Mouse (Mus musculus): ENCODE data around the gene Thra. TPM values are rescaled to one million over a fixed set of nuclear protein-coding genes. Genes with fewer than 3 reads are reported as not detected.

Gene Thra
- polyA plus RNA-seq, 1 experiment from 2014 or later: 24.5 TPM

- 66% methylated on average over 22 of the region's 22 CpGs for WGBS
- Histone ChIP-seq H3K9me3 (ENCODE audit: control insufficient read depth, low read length) (no peaks in the 10 kb centered on the region), H3K27ac (replicated peaks) (peak overlapping the region; percentile 83), H3K27me3 (ENCODE audit: control insufficient read depth, insufficient read depth, low read length) (no peaks in the 10 kb centered on the region), H3K4me1 (replicated peaks; ENCODE audit: control insufficient read depth, insufficient read depth) (0 out of 2 replicates have a peak, but pooled peaks cover 3% of the 10 kb centered on the region), H3K9ac (ENCODE audit: low read length) (no peak overlapping the region), H3K4me2 (replicated peaks; ENCODE audit: low read depth) (no peak overlapping the region; the same call in 1 of the 2 replicates), H3K36me3 (ENCODE audit: control insufficient read depth, insufficient read depth, low read length) (peaks cover 7% of the 10 kb centered on the region; the same call in 1 of the 2 replicates), H3K4me3 (ENCODE audit: low read depth, low read length) (no peak overlapping the region)
- peak; percentile 70 for DNase-seq (ENCODE audit: low spot score)
- ATAC-seq (ENCODE audit: low FRiP score, low TSS enrichment): peak; percentile 38
- TF ChIP-seq CTCF (IDR thresholded peaks at IDR 0.05; ENCODE audit: low read depth) (no peak), EP300 (optimal IDR thresholded peaks at IDR 0.05) (no peak)
Observed at GRCm38 (mm10) chr11:98707401-98708281, 32.8 kb upstream of the Thra start.

DNA sequence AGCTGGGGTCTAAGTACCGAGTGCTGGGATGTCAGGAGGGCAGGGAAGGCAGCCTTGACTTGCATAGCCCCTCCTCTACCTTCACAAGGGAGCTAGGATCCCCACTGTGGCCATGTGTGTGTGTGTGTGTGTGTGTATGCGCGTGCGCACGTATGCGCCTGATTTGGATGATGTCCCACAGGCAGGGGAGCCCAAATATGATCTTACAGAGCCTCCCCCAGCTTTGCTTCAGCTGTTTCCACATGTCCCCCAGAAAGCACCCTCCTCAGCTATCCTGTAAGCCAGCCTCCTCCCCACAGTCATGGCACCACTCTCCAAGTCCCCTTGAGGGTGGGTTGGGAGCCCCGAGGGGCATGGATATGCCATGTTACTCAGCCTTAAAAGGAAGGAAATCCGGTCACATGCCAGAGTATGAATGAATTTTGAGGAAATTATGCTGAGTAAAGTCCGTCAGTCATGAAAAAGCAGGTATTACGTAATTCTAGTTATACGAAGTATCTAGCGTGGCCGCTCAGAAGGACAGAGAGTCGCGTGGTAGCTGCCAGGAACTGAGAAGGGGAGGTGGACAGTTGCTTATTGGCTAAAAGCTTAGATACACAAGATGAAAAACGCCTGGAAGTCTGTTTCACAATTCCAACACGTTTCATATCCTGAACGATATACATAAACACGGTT is 32.0 kb upstream of the Thra start:
- DNase-seq (ENCODE audit: low spot score) (no peak), ATAC-seq (ENCODE audit: low FRiP score, low TSS enrichment) (no peak; the same call in 1 of the 2 replicates)
- Histone ChIP-seq H3K27ac (replicated peaks) (peak overlapping the region; percentile 83), H3K4me1 (replicated peaks; ENCODE audit: control insufficient read depth, insufficient read depth) (0 out of 2 replicates have a peak, but pooled peaks cover 3% of the 10 kb centered on the region), H3K36me3 (ENCODE audit: control insufficient read depth, insufficient read depth, low read length) (peaks cover 7% of the 10 kb centered on the region; the same call in 1 of the 2 replicates), H3K4me2 (replicated peaks; ENCODE audit: low read depth) (no peak overlapping the region; the same call in 1 of the 2 replicates), H3K9me3 (ENCODE audit: control insufficient read depth, low read length) (no peaks in the 10 kb centered on the region), H3K4me3 (ENCODE audit: low read depth, low read length) (no peak overlapping the region), H3K27me3 (ENCODE audit: control insufficient read depth, insufficient read depth, low read length) (no peaks in the 10 kb centered on the region), H3K9ac (ENCODE audit: low read length) (no peak overlapping the region)
- TF ChIP-seq CTCF (IDR thresholded peaks at IDR 0.05; ENCODE audit: low read depth) (no peak), EP300 (optimal IDR thresholded peaks at IDR 0.05) (no peak)
- WGBS: 59% methylated on average over 19 of the region's 19 CpGs

- peak; percentile 68 for DNase-seq (ENCODE audit: low spot score)
- peaks cover 7% of the 10 kb centered on the region; the same call in 1 of the 2 replicates for H3K36me3 ChIP-seq (ENCODE audit: control insufficient read depth, insufficient read depth, low read length)
- no peaks in the 10 kb centered on the region for H3K27me3 ChIP-seq (ENCODE audit: control insufficient read depth, insufficient read depth, low read length)
- H3K4me2 ChIP-seq (replicated peaks; ENCODE audit: low read depth): peak overlapping the region; percentile 5; the same call in 1 of the 2 replicates
- H3K9me3 ChIP-seq (ENCODE audit: control insufficient read depth, low read length): no peaks in the 10 kb centered on the region
- peak overlapping the region; percentile 83 for H3K27ac ChIP-seq (replicated peaks)
- H3K4me3 ChIP-seq (ENCODE audit: low read depth, low read length): no peak overlapping the region
- H3K4me1 ChIP-seq (replicated peaks; ENCODE audit: control insufficient read depth, insufficient read depth): 0 out of 2 replicates have a peak, but pooled peaks cover 3% of the 10 kb centered on the region
- 60% methylated on average over 26 of the region's 26 CpGs for WGBS
- ATAC-seq (ENCODE audit: low FRiP score, low TSS enrichment): peak; percentile 39; the same call in 1 of the 2 replicates
- TF ChIP-seq EP300 (optimal IDR thresholded peaks at IDR 0.05) (no peak), CTCF (IDR thresholded peaks at IDR 0.05; ENCODE audit: low read depth) (no peak)
- peak overlapping the region; percentile 18; the same call in 1 of the 2 replicates for H3K9ac ChIP-seq (ENCODE audit: low read length)
Observed at GRCm38 (mm10) chr11:98709001-98709741, 31.3 kb upstream of the Thra start.

DNA sequence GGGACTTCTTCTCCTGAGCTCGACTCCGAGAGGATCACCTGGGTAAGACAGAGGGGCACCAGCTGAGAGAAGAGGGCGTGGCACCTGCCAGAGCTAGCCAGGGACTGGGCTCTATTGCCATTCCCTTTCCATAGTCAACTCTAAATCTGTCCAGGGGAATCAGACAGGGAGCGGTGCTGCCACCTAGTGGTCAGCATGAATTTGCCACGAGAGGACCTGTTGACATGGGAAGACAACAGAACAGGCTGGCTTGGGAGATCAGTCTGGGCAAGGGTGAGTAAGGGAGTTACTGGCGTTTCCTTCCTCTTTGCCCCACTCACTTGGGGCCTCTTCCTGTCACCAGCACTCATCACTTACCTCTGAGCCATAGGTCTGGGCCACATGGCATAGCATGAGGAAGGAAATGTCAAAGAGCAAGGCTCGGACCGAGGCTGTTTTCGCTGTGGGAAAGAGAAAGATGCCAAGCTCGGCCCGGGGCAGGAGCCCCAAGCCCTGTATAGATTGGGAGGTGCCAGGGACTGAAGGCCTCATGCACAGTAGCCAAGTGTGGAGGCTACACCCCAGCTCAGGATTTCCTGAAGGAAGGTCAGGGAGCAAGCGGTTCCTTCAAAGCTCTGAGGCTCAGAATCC is 29.9 kb upstream of the Thra start:
- H3K9ac ChIP-seq (ENCODE audit: low read length): no peak overlapping the region
- H3K4me2 ChIP-seq (replicated peaks; ENCODE audit: low read depth): no peak overlapping the region
- ATAC-seq (ENCODE audit: low FRiP score, low TSS enrichment): peak; percentile 58
- 0 out of 2 replicates have a peak, but pooled peaks cover 3% of the 10 kb centered on the region for H3K4me1 ChIP-seq (replicated peaks; ENCODE audit: control insufficient read depth, insufficient read depth)
- DNase-seq (ENCODE audit: low spot score): peak; percentile 90
- 46% methylated on average over 12 of the region's 12 CpGs for WGBS
- no peaks in the 10 kb centered on the region for H3K9me3 ChIP-seq (ENCODE audit: control insufficient read depth, low read length)
- H3K27ac ChIP-seq (replicated peaks): 0 out of 2 replicates have a peak overlapping the region, but pooled peaks have one; percentile 18
- no peaks in the 10 kb centered on the region for H3K27me3 ChIP-seq (ENCODE audit: control insufficient read depth, insufficient read depth, low read length)
- H3K36me3 ChIP-seq (ENCODE audit: control insufficient read depth, insufficient read depth, low read length): peaks cover 9% of the 10 kb centered on the region
- no peak overlapping the region for H3K4me3 ChIP-seq (ENCODE audit: low read depth, low read length)
- no peak for TF ChIP-seq EP300 (optimal IDR thresholded peaks at IDR 0.05)
- peak; percentile 98 for TF ChIP-seq CTCF (IDR thresholded peaks at IDR 0.05; ENCODE audit: low read depth)

- WGBS: 68% methylated on average over 4 of the region's 4 CpGs
Observed at GRCm38 (mm10) chr11:98711046-98711434, 29.4 kb upstream of the Thra start.

More at GRCm38 (mm10) chr11:98711046-98711434, 29.4 kb upstream of the Thra start:
- no peak for TF ChIP-seq CTCF (IDR thresholded peaks at IDR 0.05; ENCODE audit: low read depth)
- no peak for TF ChIP-seq EP300 (optimal IDR thresholded peaks at IDR 0.05)
- H3K9me3 ChIP-seq (ENCODE audit: control insufficient read depth, low read length): no peaks in the 10 kb centered on the region
- DNase-seq (ENCODE audit: low spot score) (no peak), ATAC-seq (ENCODE audit: low FRiP score, low TSS enrichment) (no peak)
- H3K4me3 ChIP-seq (ENCODE audit: low read depth, low read length): no peak overlapping the region
- 0 out of 2 replicates have a peak, but pooled peaks cover 3% of the 10 kb centered on the region for H3K4me1 ChIP-seq (replicated peaks; ENCODE audit: control insufficient read depth, insufficient read depth)
- H3K27me3 ChIP-seq (ENCODE audit: control insufficient read depth, insufficient read depth, low read length): no peaks in the 10 kb centered on the region
- H3K9ac ChIP-seq (ENCODE audit: low read length): no peak overlapping the region
- H3K36me3 ChIP-seq (ENCODE audit: control insufficient read depth, insufficient read depth, low read length): peaks cover 13% of the 10 kb centered on the region
- H3K4me2 ChIP-seq (replicated peaks; ENCODE audit: low read depth): no peak overlapping the region
- 0 out of 2 replicates have a peak overlapping the region, but pooled peaks have one; percentile 18 for H3K27ac ChIP-seq (replicated peaks)

Measured in stomach, postnatal 0 days (tissue).